Mouse (Mus musculus): Measurements from ENCODE around the gene A730071L15Rik.

A730071L15Rik gene

DNA sequence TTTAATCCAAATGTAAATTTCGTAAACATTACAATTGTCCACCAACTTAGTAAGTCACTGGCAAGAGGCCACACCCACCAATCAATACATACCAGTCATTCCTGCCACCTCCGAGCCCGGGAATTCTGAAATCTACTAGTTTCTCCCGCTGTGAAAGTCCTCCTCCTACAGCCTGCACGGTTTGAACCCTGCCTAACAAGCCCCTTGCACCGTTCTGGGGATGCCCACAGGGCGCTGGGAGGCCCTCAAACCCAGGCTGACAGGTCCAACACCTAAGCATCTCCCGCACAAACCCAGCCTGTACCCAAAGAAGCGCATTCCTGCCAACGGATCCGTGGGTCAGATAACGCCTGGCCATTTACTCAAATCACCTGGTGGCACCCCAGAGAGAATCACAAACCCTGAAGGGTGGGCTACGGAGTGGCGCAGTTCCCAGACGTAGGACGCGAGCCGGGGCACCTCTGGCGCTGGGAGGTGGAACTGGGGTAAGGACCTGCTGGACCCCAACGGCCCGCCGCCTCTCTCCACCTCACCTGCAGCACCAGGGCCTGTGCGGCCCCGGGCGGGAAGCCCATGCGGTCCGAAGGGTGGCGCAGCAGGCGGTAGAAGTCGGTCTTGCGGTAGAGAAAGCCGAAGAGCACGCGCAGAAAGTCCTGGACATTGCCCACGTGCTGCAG lies at the start of gene A730071L15Rik:
TSS of gene A730071L15Rik (plus strand) at position 620 of the 677 bp plus-strand sequence.
- peak; percentile 84 for DNase-seq (ENCODE audit: low read depth, low spot score)

GRCm38 (mm10) chr11:6152864-6153263 lies 47.0 kb upstream of the A730071L15Rik start:
- no peak for DNase-seq (ENCODE audit: low read depth, low spot score)

- DNase-seq (ENCODE audit: low read depth, low spot score), result peak; percentile 72
Observed at GRCm38 (mm10) chr11:6154211-6154701, 45.6 kb upstream of the A730071L15Rik start.

DNA sequence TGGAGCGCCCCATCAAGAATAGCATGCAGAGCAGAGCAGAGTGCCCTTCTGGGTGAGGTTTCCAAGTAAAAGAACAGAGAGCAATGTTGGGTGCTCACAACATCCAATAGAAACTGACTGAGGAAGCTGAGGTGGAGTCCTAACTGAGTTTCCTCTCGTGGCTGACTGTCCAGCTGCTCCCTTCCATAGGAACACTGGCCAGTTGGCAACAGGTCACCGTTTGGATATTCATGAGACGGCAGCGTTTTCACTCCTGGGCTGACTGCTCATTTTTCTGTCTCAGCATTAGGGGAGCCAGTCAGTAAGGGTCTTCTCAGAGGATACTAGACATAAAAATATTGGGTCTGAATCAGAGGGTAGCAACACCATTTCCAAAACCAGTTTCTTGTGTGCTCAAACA lies 43.2 kb upstream of the A730071L15Rik start:
- no peak for DNase-seq (ENCODE audit: low read depth, low spot score)

GRCm38 (mm10) chr11:6157119-6157518 lies 42.7 kb upstream of the A730071L15Rik start:
- DNase-seq (ENCODE audit: low read depth, low spot score), result no peak

GRCm38 (mm10) chr11:6158515-6158914 lies 41.3 kb upstream of the A730071L15Rik start:
- no peak for DNase-seq (ENCODE audit: low read depth, low spot score)

DNA sequence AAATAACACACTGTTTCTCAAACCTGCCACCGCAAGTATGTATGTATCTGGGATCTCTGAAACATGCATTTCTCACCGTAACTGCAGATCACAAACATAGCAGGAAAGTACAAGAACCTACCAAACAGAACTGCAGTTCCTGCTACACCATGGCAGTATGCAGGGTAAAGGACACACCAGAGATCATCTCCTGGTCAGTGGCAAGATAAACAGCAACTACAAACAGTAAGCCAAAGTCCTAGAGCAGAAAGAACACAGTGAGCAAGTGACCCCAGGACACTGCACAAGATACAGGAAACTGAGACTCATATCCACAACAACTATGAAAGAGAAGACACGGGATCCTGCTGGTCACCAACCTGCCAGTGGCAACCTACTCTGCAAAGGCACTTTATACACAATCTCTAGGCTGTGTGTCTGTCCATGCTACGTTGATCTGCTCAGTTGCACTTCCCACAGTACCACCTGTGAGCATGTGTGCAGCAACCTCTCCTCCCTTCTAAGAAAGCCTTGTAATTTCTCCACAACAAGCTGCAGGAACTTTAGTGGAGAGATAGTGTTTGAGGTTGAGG lies 40.0 kb upstream of the A730071L15Rik start:
- DNase-seq (ENCODE audit: low read depth, low spot score), result no peak

- DNase-seq (ENCODE audit: low read depth, low spot score), result peak; percentile 70
Observed at GRCm38 (mm10) chr11:6160663-6161271, 39.1 kb upstream of the A730071L15Rik start.

DNA sequence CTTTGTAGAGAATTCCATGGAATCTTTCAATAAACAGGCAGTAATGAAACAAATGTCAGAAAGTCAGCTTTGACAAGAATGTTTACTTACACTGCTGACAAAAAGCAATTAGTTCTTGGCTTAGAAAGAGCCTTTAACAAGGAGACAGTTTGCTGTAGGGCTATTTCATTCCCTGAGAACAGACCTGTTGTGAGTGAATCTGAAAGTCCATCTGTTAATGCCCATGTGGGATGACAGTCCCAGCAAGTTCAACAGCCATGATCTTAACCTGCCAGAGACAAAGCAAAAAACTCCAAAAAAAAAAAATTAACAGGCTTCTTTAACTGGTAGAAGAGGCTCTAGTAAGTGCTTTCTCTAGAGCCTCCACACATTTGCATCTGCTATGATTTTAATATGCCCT lies 38.3 kb upstream of the A730071L15Rik start:
- no peak for DNase-seq (ENCODE audit: low read depth, low spot score)

GRCm38 (mm10) chr11:6163062-6163461 lies 36.8 kb upstream of the A730071L15Rik start:
- DNase-seq (ENCODE audit: low read depth, low spot score), result peak; percentile 71

GRCm38 (mm10) chr11:6163706-6164105 lies 36.1 kb upstream of the A730071L15Rik start:
- DNase-seq (ENCODE audit: low read depth, low spot score), result no peak

- DNase-seq (ENCODE audit: low read depth, low spot score), result no peak
Observed at GRCm38 (mm10) chr11:6164781-6165180, 35.0 kb upstream of the A730071L15Rik start.

GRCm38 (mm10) chr11:6165391-6166081 lies 34.3 kb upstream of the A730071L15Rik start:
- DNase-seq (ENCODE audit: low read depth, low spot score), result no peak

GRCm38 (mm10) chr11:6166351-6166750 lies 33.5 kb upstream of the A730071L15Rik start:
- no peak for DNase-seq (ENCODE audit: low read depth, low spot score)

DNA sequence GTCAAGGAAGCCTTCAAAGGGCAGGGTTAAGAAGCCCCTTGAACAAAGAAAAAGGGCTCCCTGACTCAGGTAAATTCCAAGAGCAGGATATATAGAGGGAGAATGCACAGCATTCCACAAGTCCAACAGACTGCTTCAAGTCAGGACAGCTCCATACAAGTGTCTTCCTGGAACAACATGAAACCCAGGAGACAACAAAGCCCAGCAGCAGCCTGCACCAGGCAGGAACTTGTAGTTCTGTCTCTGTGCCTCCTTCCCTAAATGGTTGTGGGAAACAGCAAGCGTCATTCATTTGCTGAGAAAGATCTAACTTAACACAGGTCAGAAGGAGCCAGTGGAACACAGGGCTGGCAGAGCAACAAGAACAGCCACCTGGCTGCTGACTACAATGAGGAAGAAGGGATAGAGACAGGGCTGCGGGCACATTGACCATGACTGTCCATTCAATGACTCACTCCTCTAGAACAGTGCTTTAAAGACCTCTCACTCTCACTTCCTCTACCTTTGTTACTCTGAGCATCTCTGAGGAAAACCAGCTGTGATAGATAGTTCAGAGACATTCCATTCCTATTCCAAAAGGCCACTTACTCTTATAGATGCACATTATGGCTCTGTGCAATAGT lies 30.7 kb upstream of the A730071L15Rik start:
- DNase-seq (ENCODE audit: low read depth, low spot score), result peak; percentile 40

GRCm38 (mm10) chr11:6174719-6175118 lies 25.1 kb upstream of the A730071L15Rik start:
- no peak for DNase-seq (ENCODE audit: low read depth, low spot score)

- DNase-seq (ENCODE audit: low read depth, low spot score), result no peak
Observed at GRCm38 (mm10) chr11:6175506-6175905, 24.3 kb upstream of the A730071L15Rik start.

DNA sequence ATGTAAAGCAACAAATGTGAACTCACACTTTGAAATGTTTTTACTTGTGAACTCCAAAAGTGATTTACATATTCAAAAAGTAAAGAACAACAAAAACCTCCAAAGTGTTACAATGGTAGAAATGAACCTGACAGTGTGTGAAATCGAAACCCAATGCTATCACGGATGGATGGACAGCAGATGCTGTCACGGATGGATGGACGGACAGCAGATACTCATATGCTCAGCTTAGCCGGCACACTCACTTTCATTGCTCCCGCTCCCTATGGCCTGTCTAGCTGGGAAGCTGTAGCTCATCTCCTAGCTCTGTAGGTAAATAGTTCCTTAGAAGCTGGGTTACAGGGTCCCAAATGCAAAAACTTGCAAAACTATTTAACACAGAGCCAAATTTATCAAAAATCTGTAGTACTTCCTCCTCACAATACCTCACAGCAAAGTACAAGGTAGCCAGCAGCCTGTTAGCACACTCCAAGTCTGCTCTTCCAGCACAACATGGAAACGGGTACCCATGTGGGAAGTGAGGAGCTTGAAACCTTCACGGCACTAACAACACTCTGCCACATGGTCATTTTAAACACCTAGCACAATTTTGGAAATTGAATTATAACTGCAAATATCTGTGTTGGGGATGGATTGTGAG lies 21.9 kb upstream of the A730071L15Rik start:
- no peak for DNase-seq (ENCODE audit: low read depth, low spot score)

DNA sequence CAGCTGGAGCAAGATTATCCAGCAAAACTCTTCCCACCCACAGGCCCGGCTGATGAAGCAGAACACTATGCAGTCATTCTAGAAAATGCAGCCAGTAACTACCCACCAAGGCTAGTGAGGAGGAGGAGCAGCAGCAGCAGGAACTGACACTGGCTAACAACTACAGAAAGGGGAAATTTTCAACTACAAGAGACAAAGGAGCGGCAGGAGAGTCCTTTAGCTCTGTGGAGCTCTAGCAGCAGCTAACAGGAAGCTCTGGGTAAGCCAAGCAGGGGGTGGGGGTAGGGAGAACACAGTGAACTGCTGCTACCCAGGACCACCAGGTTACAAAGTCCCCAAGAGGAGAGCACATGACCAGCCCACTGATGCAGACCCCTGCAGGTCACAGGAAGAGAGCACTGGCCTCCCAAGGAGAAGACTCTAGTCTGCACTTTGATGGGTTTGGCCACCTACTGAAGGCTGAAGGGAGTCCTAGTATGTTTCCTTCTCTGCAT lies 21.1 kb upstream of the A730071L15Rik start:
- peak; percentile 92 for DNase-seq (ENCODE audit: low read depth, low spot score)

- no peak for DNase-seq (ENCODE audit: low read depth, low spot score)
Observed at GRCm38 (mm10) chr11:6179194-6179593, 20.6 kb upstream of the A730071L15Rik start.

- DNase-seq (ENCODE audit: low read depth, low spot score), result peak; percentile 97
Observed at GRCm38 (mm10) chr11:6180811-6181399, 18.9 kb upstream of the A730071L15Rik start.

Measured in R1 (cell line).